Mouse (Mus musculus) lung, embryonic 15.5 days (tissue): Measurements from ENCODE around the gene Ugt3a2. TPM values are rescaled to one million over a fixed set of nuclear protein-coding genes. Genes with fewer than 3 reads are reported as not detected.

ENCODE experiments used
- polyA plus RNA-seq: library from polyadenylated mRNA; unstranded; fragments of >200 nt; fragmentation: Nextera tagmentation; extraction: Ambion mirVana; gene quantifications from 2 replicates; pipeline ENCODE4 v1.2.1, GENCODE M21; 2015

Gene Ugt3a2
- polyA plus RNA-seq, 1 experiment from 2014 or later = not detected

Other genes starting within 250 kb of the Ugt3a2 start
- 2.3 TPM in 2 replicates for gene Lmbrd2, start 195.0 kb upstream of the Ugt3a2 start, polyA plus RNA-seq
- 76.2 and 76.9 TPM in 2 replicates for gene Skp2, start 180.1 kb upstream of the Ugt3a2 start, polyA plus RNA-seq
- not detected in 2 replicates for gene Ugt3a1, start 58.7 kb upstream of the Ugt3a2 start, polyA plus RNA-seq
- gene Capsl, start 100.5 kb downstream of the Ugt3a2 start, polyA plus RNA-seq = 9.0 and 11.4 TPM in 2 replicates
- 0.33 and 0.86 TPM in 2 replicates for gene Il7r, start 194.6 kb downstream of the Ugt3a2 start, polyA plus RNA-seq